Mouse (Mus musculus) common myeloid progenitor, adult 5-6 weeks (primary cell): Measurements from ENCODE around the gene Adcyap1. TPM values are rescaled to one million over a fixed set of nuclear protein-coding genes. Genes with fewer than 3 reads are reported as not detected.

Source experiments
- ATAC-seq: replicated peaks from 2 replicates; pipeline ENCODE4 v1.8.0; 2016; ENCODE audit warnings: low read depth, mild to moderate bottlenecking, moderate TSS enrichment, inconsistent platforms; ENCODE audit not compliant: poor library complexity, severe bottlenecking
- total RNA-seq: library from RNA; stranded (forward); fragments of 200-1000, 187-1606 nt; gene quantifications from 2 replicates; pipeline ENCODE4 v1.2.3, GENCODE M21; 2017

The Adcyap1 gene
- total RNA-seq = not detected in 2 replicates

DNA sequence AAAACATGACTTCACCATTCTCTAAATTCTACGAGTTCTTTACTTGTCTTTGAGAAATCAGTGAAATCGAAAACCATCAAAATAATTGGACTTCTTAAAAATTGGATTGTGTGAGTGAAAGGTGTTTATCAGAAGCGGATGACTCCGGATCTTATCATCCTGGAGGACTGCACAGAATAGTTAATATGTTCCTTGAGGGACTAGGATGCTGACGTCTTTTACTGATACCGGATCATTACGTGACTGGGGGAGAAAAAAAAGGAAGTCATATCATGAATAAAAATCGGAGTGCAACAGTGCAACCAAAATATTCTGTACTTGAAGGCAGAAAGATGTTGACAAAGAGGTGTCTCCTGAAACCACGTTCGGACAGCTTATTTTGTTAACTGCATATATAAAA lies at the start of gene Adcyap1:
Gene Adcyap1 (plus strand): TSS at position 301 of the 400 bp plus-strand sequence.
- no peak for ATAC-seq

DNA sequence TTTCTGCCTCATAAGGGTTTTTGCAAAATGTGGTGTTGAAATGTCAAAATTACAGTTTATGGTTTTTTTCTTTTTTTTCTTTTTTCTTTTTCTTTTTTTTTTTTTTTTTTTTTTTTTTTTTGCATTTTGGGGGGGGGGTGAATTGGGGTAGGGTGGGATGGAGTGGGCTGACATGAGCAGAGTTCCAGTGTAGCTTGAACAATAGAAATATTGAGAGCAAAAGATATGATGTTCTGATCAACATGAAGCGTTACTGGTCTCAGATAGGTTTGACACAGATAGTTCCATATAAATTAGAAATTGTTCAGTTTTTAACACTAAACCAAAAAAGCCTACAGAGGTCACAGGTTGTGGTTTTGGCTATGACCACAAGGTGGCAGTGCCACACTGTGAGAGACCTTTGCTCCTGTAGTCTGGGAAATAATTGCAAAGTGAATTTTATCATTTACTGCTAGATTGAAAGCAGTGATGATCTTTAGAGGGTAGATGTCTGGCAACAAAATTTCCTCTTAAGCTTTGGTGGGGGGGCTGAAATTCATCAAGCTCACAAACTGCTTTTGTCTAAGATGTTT lies 40.5 kb upstream of the Adcyap1 start:
- peak; percentile 98 for ATAC-seq

DNA sequence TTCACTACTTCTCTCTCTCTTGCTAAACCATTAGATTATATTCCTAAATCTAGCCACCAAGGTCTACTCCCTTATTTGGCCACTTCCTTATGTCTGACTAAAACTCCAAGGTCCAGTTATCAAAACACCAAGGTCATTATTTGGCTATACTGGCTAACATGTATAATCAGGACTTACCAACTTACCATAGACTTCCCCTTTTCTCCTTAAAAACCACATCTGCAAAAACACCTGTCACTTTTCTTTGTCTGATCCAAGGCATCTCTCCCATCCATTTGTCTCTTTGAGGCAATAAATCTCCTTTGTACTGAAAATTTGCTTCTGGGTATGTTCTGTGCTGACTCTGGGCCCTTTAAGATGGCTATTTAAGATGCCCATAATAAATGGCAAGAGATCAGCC lies 29.2 kb upstream of the Adcyap1 start:
- no peak for ATAC-seq

DNA sequence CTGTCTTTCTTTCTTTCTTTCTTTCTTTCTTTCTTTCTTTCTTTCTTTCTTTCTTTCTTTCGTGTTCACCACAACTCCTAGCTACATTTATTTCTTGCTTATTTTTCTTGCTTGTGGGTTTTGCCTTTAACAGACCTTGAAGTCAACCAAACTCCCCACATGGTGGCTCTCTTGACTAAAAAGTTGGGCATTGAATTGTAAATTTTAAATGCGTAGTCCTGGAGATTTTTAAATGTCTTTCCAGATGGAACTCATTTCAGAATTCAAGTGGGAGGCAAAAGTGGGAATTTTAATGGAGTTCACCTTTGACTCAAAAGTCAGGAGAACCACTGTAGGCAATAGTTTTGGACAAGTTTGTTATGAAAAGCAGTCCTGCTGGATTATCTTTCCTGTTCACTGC lies 2.0 kb upstream of the Adcyap1 start:
- no peak for ATAC-seq

DNA sequence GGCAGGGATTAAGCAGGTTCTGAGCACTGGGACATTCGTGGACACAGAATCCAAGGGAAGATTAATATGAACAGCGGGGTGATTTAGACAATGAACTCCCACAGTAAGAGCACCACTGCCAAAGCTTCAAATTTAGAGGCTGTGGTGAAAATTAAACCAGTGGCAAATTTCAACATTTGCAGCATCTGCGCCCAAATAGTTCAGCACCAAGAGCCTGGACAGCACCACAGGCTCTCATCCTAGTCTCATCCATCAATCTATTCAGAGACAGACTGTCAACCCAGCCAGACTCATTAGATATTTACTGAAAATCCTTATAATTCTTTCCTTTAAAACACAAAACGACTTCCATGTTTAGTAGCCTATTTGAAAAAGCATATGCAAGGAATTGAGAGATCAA lies 604 bp upstream of the Adcyap1 start:
- ATAC-seq = peak; percentile 36; the same call in 1 of the 2 replicates

DNA sequence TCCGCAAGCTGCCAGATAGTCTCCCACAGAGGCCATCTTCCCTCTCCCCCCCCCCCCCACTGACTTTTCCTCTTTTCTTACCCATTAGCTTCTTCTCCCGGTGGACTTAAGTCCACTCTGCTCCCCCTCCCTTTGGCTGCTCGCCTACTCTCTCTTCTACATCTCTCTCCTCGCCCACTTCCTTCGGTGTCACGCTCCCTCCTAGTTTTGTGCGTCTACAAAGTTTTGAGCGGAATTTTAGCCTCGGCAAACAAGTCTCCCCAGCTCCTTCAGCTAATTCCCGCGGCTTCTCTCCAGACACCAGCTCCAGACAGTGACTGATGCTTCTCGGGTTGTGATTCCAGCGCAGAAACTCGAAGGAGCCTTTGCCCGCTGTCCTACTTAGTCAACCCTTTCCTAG lies 401 bp downstream of the Adcyap1 start:
- ATAC-seq = no peak

DNA sequence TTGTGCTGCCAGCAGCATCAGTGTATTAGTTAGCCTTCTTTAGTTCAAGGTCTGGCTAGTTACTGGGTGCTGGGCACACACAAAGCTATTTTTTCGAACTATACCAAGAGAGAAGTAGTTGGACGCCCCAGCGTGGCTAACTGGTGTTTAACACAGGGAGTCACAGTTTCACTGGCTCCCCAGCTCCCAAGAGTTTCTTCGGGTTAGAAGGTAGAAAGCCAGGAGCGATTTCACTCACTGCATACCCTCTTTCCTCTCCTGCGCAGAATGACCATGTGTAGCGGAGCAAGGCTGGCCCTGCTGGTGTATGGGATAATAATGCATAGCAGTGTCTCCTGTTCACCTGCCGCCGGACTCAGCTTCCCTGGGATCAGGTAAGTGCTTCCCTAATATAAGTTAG lies 930 bp downstream of the Adcyap1 start:
- ATAC-seq = no peak

DNA sequence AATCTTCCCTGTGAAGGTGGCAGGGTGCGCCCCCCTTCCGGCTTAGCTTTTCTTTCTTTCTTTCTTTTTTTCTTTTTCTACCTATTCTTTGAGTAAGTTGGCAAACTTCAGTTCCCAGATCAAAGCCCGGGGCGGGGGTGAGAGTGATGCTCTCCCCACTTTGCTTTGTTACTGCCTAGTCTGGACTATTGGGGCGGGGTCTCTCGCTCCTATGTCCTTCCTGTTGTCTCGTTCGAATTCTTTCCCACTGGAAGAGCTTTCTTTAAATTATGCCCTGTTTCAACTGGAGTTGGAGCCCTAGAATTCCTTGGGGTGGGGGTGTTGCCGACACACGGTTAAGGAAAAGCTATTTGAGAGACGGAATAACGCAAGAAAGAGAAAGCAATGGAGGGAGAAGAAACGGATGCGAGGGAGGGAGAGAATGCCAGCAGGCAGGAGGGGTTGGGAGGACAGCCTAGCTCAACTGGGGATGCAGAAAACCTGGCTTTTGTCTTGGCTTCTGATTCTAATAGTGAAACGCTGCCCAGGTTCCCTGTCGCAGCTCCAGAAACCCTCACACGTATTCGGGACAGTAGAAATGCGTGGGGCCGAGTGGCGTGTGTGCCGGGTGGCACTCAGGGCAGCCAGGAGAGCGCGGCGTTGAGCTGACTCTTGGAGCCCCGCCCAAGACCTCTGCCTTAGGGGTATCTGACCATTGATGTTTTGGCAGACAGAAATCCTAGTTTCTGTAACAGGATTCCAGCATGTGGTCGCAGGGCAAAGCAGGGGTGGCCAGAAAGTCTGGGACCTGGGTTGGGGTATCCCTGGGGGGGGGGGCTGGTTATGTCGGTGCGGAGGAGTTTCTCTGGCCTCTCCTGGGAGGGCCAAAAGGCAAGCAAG lies 1.8 kb downstream of the Adcyap1 start:
- no peak for ATAC-seq

DNA sequence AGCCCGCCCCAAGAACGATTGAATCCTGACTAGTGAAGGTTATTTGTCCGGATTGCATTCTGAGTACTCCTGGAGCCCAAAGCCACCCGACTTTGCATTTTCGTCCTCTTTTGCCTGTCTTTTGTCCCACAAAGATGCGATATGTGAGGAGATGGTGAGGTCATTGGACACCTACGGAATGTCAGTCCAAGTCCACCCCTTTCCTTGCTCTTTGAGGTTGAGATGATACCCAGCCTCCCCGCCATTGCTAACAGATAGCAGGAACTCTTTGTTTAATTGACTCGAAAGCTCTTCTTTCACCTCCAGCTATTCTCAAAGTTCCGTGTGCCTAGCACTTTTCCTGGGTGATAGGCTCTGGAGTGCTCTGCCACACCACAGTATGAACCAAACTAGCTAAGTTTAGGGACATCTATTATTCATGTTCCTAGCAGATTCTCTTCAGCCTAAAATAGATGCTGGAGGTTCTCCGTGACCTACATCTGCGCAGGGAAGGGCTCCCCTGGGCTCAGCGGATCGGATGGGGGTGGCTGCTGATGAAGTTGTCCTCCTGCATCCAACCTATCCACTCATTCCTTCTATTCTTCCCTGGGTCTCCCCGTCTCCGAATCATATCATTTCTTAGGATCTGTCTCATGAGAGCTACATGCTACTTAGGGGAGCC lies 2.6 kb downstream of the Adcyap1 start:
- ATAC-seq = no peak

DNA sequence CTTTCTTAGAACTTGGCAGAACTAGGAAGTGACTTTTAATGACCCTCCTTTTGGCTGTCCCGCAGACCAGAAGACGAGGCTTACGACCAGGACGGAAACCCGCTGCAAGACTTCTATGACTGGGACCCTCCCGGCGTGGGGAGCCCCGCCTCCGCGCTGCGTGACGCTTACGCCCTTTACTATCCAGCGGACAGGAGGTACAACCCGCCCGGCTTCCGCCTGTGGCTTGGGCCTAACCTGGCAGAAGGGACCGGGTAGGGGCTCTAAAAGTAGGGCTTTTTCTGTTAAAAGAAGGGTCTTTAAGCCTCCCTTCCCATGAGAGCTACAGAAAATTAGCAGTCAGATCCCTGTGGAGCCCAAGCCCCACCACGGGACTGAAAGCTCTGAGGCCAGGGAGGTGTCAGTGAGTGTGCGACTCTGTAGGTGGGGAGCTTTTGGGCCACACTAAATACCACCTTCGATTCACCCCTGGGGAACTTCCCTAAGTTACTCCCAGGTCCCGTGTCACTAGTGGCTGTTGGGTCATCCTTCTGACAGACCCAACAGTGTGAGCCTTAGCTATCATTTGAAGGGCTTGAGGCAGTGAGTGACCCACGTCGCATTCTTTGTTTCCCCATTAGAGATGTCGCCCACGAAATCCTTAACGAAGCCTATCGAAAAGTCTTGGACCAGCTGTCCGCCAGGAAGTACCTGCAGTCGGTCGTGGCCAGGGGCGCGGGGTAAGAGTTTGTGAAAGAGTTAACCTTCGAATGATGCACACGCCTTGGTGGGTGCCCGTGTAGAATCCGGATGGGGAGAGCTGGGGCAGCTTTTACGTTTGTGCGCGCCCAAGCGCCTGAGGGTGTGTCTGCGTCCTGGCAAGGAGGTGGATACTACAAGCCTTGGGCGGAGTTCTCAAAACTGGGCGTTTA lies 3.6 kb downstream of the Adcyap1 start:
- ATAC-seq = peak; percentile 36; the same call in 1 of the 2 replicates

DNA sequence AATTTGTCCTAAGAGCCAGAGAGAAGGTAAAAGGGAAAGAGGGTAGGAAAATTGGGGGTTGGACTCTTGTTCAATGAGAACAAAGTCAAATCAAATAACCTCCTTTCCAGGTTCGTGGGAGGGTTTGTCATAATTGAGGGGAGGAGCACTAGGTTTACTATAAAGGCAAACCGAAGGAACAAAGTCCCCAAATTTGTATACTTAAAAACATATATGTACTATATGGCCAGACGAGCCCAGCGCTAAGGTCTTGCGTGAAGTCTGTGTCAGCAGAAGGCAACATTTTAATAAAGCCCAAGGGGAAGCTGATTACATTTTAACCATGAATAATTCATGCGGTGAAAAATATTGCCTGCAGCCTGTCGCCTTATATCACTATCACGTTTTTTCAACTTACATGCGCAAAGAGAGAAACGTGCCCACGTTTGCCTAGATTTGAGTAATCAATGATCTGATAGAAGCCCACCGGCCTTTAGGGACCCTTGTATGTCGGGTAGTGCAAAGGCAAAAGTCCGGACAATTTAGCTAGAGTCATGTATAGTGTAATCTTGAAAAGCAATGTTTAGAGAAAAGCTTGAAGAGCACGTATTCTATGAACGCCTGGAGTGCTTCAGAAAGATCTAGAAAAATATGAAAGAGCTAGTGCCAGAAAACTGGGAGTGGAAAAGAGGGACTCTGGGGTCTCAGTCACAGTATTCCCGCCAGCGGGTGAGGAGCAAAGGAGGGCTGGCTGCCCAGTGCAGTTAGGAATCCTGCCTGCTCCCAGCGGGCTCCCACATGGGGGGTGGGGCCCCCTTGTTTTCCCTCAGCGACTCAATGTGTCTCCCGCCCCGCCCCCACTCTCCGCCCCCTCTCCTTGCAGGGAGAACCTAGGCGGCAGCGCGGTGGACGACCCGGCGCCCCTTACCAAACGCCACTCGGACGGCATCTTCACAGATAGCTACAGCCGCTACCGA lies 4.5 kb downstream of the Adcyap1 start:
- ATAC-seq = no peak

DNA sequence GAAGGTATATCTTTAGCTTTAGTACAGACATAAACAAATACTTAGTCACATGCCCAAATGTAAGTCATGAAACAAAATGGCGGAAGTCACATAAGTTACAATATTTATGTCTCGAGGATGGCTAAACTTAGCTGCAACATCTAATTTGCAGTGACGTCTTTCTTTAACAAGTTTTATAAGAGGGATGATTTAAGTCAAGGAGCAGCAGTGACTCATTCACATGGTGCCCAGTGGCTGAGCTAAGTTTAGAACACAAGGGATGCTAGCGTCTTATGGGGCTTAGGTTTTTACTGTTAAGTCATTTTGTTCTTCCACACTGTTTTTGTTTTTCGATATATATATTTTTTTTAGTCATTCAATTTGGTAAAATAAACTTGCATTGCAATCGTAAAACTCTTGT lies 19.0 kb downstream of the Adcyap1 start:
- ATAC-seq = no peak

DNA sequence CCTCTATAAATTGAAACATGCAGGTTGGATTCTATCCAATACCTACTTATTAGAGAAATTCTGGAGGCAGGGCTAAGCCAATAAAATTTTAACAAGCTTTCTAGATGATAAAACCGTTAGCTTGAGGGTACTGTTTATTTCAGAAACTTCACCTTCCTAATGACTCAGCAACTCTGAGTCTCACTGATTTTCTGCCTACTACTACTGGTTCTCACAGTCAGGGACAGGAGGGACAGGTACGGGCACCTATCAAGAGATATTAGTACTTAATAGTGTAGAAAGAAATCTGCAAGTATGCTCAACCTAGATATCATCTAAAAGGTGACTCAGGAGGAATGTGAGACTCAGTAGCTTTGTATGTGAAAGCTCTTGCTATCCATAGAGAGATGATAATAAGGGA lies 19.8 kb downstream of the Adcyap1 start:
- no peak for ATAC-seq

DNA sequence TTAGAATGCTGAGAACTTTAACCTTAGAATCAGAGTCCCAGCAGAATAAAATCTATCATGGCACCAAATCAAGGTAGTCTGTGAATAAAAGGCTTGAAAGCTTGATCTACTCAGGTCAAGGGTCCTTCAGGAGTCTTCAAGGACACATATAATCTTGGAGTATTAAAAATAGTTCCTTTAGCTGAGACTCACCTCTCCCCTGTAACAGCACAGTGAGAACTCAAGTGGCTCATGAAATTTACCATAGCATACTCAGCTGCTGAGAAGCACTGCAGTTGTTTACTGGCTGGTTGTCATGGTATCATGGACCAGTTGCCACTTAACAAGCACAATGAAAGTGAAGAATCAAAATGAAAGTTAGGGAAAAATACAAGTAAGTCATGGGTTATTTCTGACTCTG lies 38.5 kb downstream of the Adcyap1 start:
- ATAC-seq = no peak
